Mouse (Mus musculus) thymus, postnatal 36 days (tissue): Measurements from ENCODE around the gene Hes2.

Experiments
- DNase-seq, 2 experiments: peaks; one replicate each; pipeline ENCODE4 v3.0.0; 2022; ENCODE audit warnings: mixed read lengths in 2 of 2

The Hes2 gene

GRCm38 (mm10) chr4:152188651-152189050, 30.0 kb downstream of the Hes2 start:
- no peak for DNase-seq

GRCm38 (mm10) chr4:152189071-152189470, 30.4 kb downstream of the Hes2 start:
- no peak for DNase-seq

- DNase-seq: no peak
Observed at GRCm38 (mm10) chr4:152189691-152190090, 31.0 kb downstream of the Hes2 start.

GRCm38 (mm10) chr4:152190096-152190653, 31.5 kb downstream of the Hes2 start:
- DNase-seq: no peak

GRCm38 (mm10) chr4:152190701-152191100, 32.0 kb downstream of the Hes2 start:
- DNase-seq: no peak

- DNase-seq: no peak
Observed at GRCm38 (mm10) chr4:152192569-152192968, 33.9 kb downstream of the Hes2 start.

GRCm38 (mm10) chr4:152194476-152195175, 36.0 kb downstream of the Hes2 start:
- no peak for DNase-seq

- DNase-seq: no peak
Observed at GRCm38 (mm10) chr4:152196276-152196675, 37.6 kb downstream of the Hes2 start.

GRCm38 (mm10) chr4:152197545-152197944, 38.9 kb downstream of the Hes2 start:
- no peak for DNase-seq

- DNase-seq: no peak
Observed at GRCm38 (mm10) chr4:152199617-152200016, 41.0 kb downstream of the Hes2 start.

- peak in 1 of 2 experiments; percentile 33 for DNase-seq
Observed at GRCm38 (mm10) chr4:152201492-152201891, 42.8 kb downstream of the Hes2 start.

- no peak for DNase-seq
Observed at GRCm38 (mm10) chr4:152202418-152202817, 43.8 kb downstream of the Hes2 start.

GRCm38 (mm10) chr4:152202905-152203304, 44.2 kb downstream of the Hes2 start:
- DNase-seq: peak in 1 of 2 experiments; percentile 54

- DNase-seq: no peak
Observed at GRCm38 (mm10) chr4:152204663-152205062, 46.0 kb downstream of the Hes2 start.

GRCm38 (mm10) chr4:152206199-152206598, 47.5 kb downstream of the Hes2 start:
- DNase-seq: no peak

- no peak for DNase-seq
Observed at GRCm38 (mm10) chr4:152209623-152210022, 51.0 kb downstream of the Hes2 start.
